Mouse (Mus musculus): Measurements from ENCODE around the gene Epb41l2. TPM values are rescaled to one million over a fixed set of nuclear protein-coding genes. Genes with fewer than 3 reads are reported as not detected.

Epb41l2 gene
- polyA plus RNA-seq, 1 experiment, result 44.5 TPM

GRCm38 (mm10) chr10:25318405-25318804 lies 41.2 kb upstream of the Epb41l2 start:
- no peak for TF ChIP-seq CTCF (IDR thresholded peaks at IDR 0.05; ENCODE audit: extremely low read depth, insufficient read depth, insufficient read length, insufficient replicate concordance)
- no peak for TF ChIP-seq POLR2A (IDR thresholded peaks at IDR 0.05; ENCODE audit: low read depth, low read length)
- peak in 1 of 2 experiments; percentile 43 for DNase-seq (ENCODE audit: low read depth in 1 of 2, low spot score in 2 of 2)
- no peaks in the 10 kb centered on the region for H3K27me3 ChIP-seq (ENCODE audit: control insufficient read depth, insufficient read depth, low read length)
- H3K4me3 ChIP-seq (ENCODE audit: extremely low read depth, insufficient read depth, insufficient read length), result no peak overlapping the region
- WGBS, result 15% methylated on average over 5 of the region's 5 CpGs
- no peaks in the 10 kb centered on the region for H3K4me1 ChIP-seq (ENCODE audit: control insufficient read depth, insufficient read depth, insufficient read length)
- H3K36me3 ChIP-seq (ENCODE audit: control insufficient read depth, insufficient read depth, low read length), result no peaks in the 10 kb centered on the region
- H3K27ac ChIP-seq (ENCODE audit: insufficient read depth, low read length), result no peak overlapping the region

- no peaks in the 10 kb centered on the region for H3K4me1 ChIP-seq (ENCODE audit: control insufficient read depth, insufficient read depth, insufficient read length)
- TF ChIP-seq POLR2A (IDR thresholded peaks at IDR 0.05; ENCODE audit: low read depth, low read length) (no peak), CTCF (IDR thresholded peaks at IDR 0.05; ENCODE audit: extremely low read depth, insufficient read depth, insufficient read length, insufficient replicate concordance) (no peak)
- H3K4me3 ChIP-seq (ENCODE audit: extremely low read depth, insufficient read depth, insufficient read length), result no peak overlapping the region
- no peaks in the 10 kb centered on the region for H3K27me3 ChIP-seq (ENCODE audit: control insufficient read depth, insufficient read depth, low read length)
- no peaks in the 10 kb centered on the region for H3K36me3 ChIP-seq (ENCODE audit: control insufficient read depth, insufficient read depth, low read length)
- H3K27ac ChIP-seq (ENCODE audit: insufficient read depth, low read length), result no peak overlapping the region
- DNase-seq (ENCODE audit: low read depth in 1 of 2, low spot score in 2 of 2), result no peak
These were observed 40.1 kb upstream of the Epb41l2 start for GRCm38 (mm10) chr10:25319531-25319930.

- Histone ChIP-seq H3K36me3 (ENCODE audit: control insufficient read depth, insufficient read depth, low read length) (no peaks in the 10 kb centered on the region), H3K27ac (ENCODE audit: insufficient read depth, low read length) (no peak overlapping the region), H3K4me3 (ENCODE audit: extremely low read depth, insufficient read depth, insufficient read length) (no peak overlapping the region), H3K27me3 (ENCODE audit: control insufficient read depth, insufficient read depth, low read length) (no peaks in the 10 kb centered on the region), H3K4me1 (ENCODE audit: control insufficient read depth, insufficient read depth, insufficient read length) (no peaks in the 10 kb centered on the region)
- 76% methylated on average over 4 of the region's 4 CpGs for WGBS
- TF ChIP-seq CTCF (IDR thresholded peaks at IDR 0.05; ENCODE audit: extremely low read depth, insufficient read depth, insufficient read length, insufficient replicate concordance) (no peak), POLR2A (IDR thresholded peaks at IDR 0.05; ENCODE audit: low read depth, low read length) (no peak)
- DNase-seq (ENCODE audit: low read depth in 1 of 2, low spot score in 2 of 2), result no peak
These were observed 38.4 kb upstream of the Epb41l2 start for GRCm38 (mm10) chr10:25321198-25321597.

- Histone ChIP-seq H3K27ac (ENCODE audit: insufficient read depth, low read length) (no peak overlapping the region), H3K4me1 (ENCODE audit: control insufficient read depth, insufficient read depth, insufficient read length) (no peaks in the 10 kb centered on the region), H3K27me3 (ENCODE audit: control insufficient read depth, insufficient read depth, low read length) (no peaks in the 10 kb centered on the region), H3K4me3 (ENCODE audit: extremely low read depth, insufficient read depth, insufficient read length) (no peak overlapping the region), H3K36me3 (ENCODE audit: control insufficient read depth, insufficient read depth, low read length) (no peaks in the 10 kb centered on the region)
- 85% methylated on average over 4 of the region's 4 CpGs for WGBS
- no peak for DNase-seq (ENCODE audit: low read depth in 1 of 2, low spot score in 2 of 2)
- TF ChIP-seq CTCF (IDR thresholded peaks at IDR 0.05; ENCODE audit: extremely low read depth, insufficient read depth, insufficient read length, insufficient replicate concordance) (no peak), POLR2A (IDR thresholded peaks at IDR 0.05; ENCODE audit: low read depth, low read length) (no peak)
These were observed 33.9 kb upstream of the Epb41l2 start for GRCm38 (mm10) chr10:25325690-25326089.

GRCm38 (mm10) chr10:25327511-25327910 lies 32.1 kb upstream of the Epb41l2 start:
- 86% methylated on average over 6 of the region's 6 CpGs for WGBS
- peaks cover 3% of the 10 kb centered on the region; the same call in 1 of the 2 replicates for H3K4me1 ChIP-seq (ENCODE audit: control insufficient read depth, insufficient read depth, insufficient read length)
- no peak overlapping the region for H3K27ac ChIP-seq (ENCODE audit: insufficient read depth, low read length)
- H3K4me3 ChIP-seq (ENCODE audit: extremely low read depth, insufficient read depth, insufficient read length), result no peak overlapping the region
- no peaks in the 10 kb centered on the region for H3K27me3 ChIP-seq (ENCODE audit: control insufficient read depth, insufficient read depth, low read length)
- DNase-seq (ENCODE audit: low read depth in 1 of 2, low spot score in 2 of 2), result no peak
- TF ChIP-seq CTCF (IDR thresholded peaks at IDR 0.05; ENCODE audit: extremely low read depth, insufficient read depth, insufficient read length, insufficient replicate concordance) (no peak), POLR2A (IDR thresholded peaks at IDR 0.05; ENCODE audit: low read depth, low read length) (no peak)
- H3K36me3 ChIP-seq (ENCODE audit: control insufficient read depth, insufficient read depth, low read length), result no peaks in the 10 kb centered on the region

GRCm38 (mm10) chr10:25330094-25330493 lies 29.5 kb upstream of the Epb41l2 start:
- TF ChIP-seq CTCF (IDR thresholded peaks at IDR 0.05; ENCODE audit: extremely low read depth, insufficient read depth, insufficient read length, insufficient replicate concordance) (no peak), POLR2A (IDR thresholded peaks at IDR 0.05; ENCODE audit: low read depth, low read length) (no peak)

GRCm38 (mm10) chr10:25331321-25332049 lies 28.1 kb upstream of the Epb41l2 start:
- 0 out of 2 replicates have a peak overlapping the region, but pooled peaks have one; percentile 1 for H3K27ac ChIP-seq (ENCODE audit: insufficient read depth, low read length)
- no peak overlapping the region for H3K4me3 ChIP-seq (ENCODE audit: extremely low read depth, insufficient read depth, insufficient read length)
- peaks cover 3% of the 10 kb centered on the region; the same call in 1 of the 2 replicates for H3K4me1 ChIP-seq (ENCODE audit: control insufficient read depth, insufficient read depth, insufficient read length)
- no peak for TF ChIP-seq POLR2A (IDR thresholded peaks at IDR 0.05; ENCODE audit: low read depth, low read length)
- no peak for TF ChIP-seq CTCF (IDR thresholded peaks at IDR 0.05; ENCODE audit: extremely low read depth, insufficient read depth, insufficient read length, insufficient replicate concordance)
- DNase-seq (ENCODE audit: low read depth in 1 of 2, low spot score in 2 of 2), result peak in 1 of 2 experiments; percentile 12
- 27% methylated on average over 9 of the region's 9 CpGs for WGBS
- no peaks in the 10 kb centered on the region for H3K36me3 ChIP-seq (ENCODE audit: control insufficient read depth, insufficient read depth, low read length)
- no peaks in the 10 kb centered on the region for H3K27me3 ChIP-seq (ENCODE audit: control insufficient read depth, insufficient read depth, low read length)

More at GRCm38 (mm10) chr10:25330094-25330493, 29.5 kb upstream of the Epb41l2 start:
- H3K36me3 ChIP-seq (ENCODE audit: control insufficient read depth, insufficient read depth, low read length), result no peaks in the 10 kb centered on the region
- H3K4me1 ChIP-seq (ENCODE audit: control insufficient read depth, insufficient read depth, insufficient read length), result peaks cover 3% of the 10 kb centered on the region; the same call in 1 of the 2 replicates
- no peak overlapping the region for H3K27ac ChIP-seq (ENCODE audit: insufficient read depth, low read length)
- DNase-seq (ENCODE audit: low read depth in 1 of 2, low spot score in 2 of 2), result no peak
- no peak overlapping the region for H3K4me3 ChIP-seq (ENCODE audit: extremely low read depth, insufficient read depth, insufficient read length)
- WGBS, result 92% methylated on average over 7 of the region's 7 CpGs
- H3K27me3 ChIP-seq (ENCODE audit: control insufficient read depth, insufficient read depth, low read length), result no peaks in the 10 kb centered on the region

All from spleen, adult 2 months (tissue).